Mouse (Mus musculus) frontal cortex, postnatal 25 days (tissue): ENCODE results near the gene Phykpl.
A peak's percentile ranks its signal among the peaks of the same experiment; 100 is the strongest.

Experiments used
- DNase-seq, 2 experiments: peaks; one replicate each; pipeline ENCODE4 v3.0.0; 2022; ENCODE audit warnings: low spot score in 2 of 2

Phykpl gene

DNA sequence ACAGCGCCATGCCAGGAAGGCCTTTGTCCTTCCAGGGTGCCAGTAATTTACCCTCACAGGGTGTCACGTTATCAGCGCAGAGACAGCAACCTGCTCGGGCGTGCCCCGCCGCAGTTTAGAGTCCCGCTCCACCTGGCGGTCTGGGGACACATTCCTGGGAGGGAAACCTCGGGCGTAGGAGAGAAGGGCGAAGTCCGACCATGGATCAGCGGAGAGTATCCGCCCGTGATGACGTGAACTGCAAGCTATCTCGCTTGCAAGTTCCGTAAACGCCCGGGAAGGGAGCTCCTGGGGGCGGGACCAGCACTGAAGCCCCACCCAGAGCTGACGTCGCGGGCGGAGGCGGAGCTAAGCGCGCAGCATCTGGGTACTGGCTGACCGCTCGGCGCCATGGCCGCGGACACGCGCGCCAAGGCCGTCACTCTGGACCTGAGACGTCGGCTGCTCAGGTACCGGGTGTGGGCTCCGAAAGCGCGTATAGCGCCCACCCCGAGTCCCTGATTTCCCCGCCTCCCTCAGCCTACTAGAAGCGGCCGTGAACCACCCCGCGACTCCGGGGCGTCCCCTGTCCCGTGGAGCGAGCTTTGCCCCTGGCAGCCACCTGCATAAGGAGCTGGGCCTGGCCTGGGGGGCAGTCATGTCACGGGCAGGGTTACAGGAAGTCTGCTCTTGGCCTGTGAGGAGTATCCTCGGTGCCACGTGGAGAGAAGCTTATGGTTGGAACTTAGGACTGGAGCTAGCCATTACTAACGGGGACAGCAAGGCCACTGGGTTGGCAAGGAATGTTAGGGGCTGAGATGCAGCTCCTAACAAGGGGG, at the start of gene Phykpl:
Gene Phykpl, plus strand, starts transcription at position 327 of the 818 bp plus-strand sequence.
- DNase-seq: peak; percentile 87 to 88

DNA sequence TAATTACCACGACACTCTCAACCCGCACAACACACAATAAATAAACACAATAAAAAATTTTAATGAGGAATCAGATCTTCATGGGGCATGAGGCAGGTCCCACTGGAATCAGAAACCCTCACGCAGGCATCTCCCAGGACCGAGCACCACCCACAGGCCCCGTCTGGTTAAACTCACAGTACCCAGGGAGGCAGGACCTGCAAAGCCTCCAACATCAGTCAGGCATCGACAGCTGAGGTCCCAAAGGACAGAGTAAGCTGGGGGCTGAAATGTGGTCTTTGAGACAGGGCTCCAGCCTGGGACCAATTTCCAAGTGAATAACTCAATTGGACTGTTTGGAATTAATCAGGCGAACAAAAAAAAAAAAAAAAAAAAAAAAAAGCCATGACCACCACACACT, 46.2 kb upstream of the Phykpl start:
- DNase-seq: no peak

DNA sequence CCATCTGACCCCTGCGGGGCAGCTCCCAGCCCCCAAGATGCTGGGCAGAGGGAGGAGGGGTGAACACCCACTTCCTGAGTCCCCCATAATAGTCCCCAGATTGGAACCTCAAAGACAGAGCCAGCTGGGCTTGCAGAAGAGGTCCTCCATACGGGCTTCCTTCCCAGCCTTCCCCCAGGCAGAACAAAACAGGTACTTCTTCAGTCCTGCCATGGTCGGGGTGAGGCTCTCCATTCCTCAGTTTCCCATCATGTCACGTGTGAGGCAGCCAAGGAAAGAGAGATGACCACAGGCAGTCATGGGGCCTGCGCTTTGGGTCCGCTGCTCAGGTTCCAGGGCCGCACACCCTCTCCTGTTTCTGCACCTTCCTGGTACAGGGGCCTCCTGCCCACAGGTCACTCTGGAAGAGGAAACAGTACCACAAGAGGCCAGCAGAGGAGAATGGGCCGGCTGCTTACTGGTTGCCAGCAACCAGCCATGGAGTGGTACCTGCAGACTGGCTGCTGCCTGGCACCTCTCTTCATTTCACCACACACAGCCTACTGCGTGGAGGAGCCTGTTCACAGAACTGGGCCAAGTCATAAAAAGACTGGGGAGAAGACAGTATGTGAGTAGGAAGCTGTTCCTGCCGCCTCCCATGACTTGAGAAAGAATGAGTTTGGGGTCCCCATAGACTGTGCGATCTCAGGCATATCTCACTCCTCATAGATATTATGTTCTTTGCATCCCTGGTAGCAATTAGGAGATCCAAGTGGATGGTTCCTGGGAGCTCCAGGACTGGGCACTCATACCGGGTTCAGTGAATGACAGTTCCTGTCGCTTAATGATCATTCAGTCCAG, 45.4 kb upstream of the Phykpl start:
- DNase-seq: no peak

DNA sequence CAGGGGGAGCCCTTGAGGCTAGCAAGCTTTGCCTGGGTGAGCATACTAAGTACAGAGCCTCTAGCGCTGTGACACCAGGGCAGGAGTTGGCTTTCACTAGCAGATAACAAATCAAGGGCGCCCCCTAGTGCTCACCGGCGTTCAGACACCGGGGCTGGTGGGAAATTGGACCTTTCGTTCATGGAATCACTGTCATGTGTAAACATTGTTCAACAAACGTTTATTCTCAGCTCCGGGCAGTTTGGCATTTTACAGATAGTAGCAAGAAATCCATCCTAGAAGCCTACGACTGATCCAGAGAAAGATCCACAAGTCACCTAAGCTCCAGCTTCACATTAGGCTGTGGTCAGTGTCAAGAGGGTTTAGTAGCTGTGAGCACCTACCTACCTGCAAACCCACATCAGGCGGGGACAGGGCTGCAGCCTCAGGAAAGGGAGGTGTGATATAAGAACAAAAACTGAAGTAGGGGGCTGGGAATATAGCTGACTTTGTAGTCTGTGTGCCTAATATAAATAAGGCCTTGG, 44.7 kb upstream of the Phykpl start:
- peak; percentile 96 to 97 for DNase-seq

DNA sequence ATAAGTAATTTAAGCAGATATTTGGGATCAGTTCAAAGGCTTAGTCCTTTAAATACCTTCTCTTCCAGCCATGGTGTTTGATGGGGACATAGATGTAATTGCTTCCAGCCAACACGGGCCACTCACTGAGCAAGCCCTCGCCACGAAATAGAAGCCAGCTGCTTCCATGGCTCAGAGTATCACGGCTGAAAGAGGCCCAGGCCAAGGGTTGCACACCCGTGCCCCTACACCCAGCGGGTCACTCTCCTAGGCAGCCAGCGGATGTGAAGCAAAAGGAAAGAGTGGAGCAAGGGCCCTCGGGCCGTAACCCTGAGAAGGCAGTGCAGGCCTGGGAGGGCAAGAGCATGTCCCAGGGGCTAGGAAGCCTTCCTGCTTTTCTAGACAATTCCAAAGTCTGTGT, 42.1 kb upstream of the Phykpl start:
- no peak for DNase-seq

DNA sequence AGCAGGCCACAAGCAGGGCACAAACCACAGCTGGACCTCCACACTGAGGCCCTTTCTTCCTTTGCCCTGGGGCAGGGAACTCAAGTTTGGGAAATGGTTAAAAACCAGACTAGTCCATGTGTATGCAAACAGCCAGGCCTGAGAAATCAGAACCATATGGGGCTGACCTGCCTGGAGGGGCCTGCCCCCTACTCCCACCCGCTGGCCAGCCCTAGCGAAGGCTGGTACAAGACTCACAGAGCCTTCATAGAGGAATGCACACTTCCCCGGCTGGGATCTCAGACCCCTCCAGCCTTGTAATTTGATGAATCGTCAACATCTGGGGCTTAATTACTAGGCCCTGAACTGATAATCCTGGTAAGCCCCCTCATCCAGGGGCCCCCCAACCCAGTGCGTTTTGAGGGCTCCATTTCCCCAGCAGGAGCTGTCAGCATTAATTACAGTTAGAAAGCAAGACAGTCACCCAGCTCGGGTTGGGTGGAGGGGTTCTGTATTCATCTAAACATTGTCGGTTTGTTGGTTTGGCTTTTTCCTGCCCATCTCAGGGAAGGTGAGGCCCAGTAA, 41.0 kb upstream of the Phykpl start:
- DNase-seq: no peak

DNA sequence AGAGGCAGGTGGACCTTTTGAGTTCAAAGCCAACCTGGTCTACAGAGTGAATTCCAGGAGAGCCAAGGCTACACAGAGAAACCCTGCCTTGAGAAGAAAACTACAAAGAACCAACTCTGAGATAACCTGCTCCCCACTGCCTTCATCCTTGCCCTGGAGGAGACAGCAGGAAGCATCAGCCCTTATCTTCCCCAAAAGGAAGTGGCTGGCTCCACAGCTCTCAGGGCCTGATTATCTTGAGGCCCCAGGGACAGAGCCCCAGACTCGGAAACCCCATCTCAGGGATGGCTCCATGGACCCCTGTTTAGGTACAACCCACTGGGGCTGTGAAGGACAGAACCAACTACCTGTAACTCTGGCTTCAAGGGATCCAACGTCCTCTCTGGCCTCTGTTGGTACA, 40.1 kb upstream of the Phykpl start:
- DNase-seq: no peak

DNA sequence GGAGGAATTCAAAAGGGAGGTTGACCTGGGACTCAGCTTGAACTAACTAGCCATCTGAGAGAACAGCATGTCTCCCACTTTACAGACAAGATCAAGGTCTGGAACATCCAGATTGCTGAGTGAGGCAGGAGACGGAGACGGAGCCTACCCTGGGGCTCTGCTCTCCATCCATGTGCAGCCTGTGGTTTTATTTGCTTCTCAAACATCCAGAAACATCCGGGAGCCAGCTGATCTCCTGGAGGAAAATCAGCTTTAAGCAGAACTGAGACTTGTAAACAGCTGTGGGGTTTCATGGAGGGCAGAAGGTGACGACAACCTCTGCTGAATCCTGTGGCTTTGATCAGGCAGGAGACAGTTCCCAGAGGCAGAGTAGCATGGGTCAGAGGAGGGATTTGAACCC, 38.7 kb upstream of the Phykpl start:
- no peak for DNase-seq

DNA sequence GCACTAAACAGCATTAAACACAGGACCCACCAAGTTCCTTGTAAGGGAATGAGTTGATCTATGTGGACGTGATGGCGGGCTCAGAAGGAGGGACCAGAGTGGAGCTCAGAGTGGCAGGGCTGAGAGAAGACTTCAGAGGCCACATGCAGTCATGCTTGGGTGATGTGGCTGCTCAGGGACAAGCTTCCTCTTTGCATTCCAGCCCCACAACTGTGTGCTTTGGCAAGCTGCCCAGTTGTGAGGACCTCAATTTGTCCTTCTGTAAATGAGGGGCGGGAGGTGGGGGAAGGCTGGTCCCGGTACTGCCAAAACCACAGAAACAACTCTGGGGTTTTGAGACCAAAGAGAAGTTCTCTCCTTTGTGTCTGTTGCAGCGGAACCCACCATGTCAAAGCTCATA, 33.3 kb upstream of the Phykpl start:
- no peak for DNase-seq

DNA sequence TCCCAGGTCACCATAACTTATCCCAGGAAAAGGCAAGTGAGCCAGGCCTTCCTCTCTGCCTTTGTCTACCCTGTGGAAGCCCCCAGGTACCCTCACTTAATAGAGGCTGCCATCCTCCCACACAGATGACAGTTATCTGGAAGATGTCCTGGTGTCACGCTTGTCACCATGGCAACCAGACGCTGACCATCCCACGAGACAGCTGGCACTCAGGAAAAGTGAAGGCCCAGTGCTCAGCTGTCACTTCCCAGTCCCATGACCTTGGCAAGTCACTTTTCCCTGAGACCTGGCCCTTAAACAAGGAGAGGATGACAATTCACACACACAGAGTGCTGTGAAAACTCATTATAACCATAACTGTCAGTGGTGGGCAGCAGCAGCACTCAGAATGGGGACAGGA, 32.5 kb upstream of the Phykpl start:
- no peak for DNase-seq

DNA sequence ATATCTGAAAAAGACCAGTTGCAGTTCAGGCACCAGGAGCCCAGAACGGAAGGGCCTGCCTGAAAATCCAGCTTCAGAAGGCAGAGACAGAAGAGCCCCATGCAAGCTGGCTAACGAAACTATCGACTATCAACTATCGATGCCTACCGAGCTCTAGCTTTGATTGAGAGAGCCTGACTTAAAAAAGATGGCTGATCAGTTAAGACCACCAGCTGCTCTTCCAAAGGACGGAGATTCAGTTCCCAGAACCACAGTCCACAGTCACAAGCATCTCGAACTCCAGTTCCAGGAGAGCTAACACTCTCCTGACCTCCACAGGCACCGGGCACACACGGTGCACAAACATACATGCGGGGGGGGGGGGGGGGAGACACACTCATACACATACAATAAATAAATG, 30.0 kb upstream of the Phykpl start:
- DNase-seq: no peak

DNA sequence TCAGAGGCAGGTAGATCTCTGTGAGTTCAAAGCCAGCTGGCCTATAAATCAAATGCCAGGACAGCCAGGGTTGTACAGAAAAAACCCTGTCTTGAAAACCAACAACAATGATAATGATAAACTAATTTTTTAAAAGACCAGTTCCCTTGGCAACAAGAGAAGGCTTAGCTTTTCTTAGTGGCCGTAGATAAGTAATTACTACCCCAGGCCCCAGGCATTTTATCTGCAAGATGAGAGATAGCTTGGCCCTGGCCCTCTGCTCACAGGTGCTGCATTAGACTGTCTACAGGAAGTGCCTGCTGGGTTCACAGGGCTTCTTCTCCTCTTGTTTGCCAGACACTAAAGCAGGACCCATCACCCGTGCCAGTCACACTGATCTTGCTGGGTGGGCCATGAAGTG, 29.5 kb upstream of the Phykpl start:
- no peak for DNase-seq

DNA sequence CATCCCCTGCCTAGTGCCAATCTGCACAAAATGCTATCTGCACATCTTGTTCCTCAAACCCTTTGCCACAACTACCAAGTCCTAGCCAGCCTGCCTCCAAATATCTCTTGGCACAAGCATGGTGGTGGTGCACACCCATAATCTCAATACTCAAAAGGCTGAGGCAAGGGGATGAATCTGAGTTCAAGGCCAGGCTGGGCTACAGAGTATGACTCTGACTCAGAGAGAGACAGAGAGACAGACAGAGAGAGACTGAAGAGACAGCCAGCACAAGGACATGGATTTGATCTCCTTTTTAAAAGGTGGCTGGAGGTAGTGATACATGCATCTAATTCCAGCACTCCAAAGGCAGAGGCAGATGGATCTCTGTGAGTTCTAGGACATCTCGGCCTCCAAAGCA, 21.3 kb upstream of the Phykpl start:
- no peak for DNase-seq

DNA sequence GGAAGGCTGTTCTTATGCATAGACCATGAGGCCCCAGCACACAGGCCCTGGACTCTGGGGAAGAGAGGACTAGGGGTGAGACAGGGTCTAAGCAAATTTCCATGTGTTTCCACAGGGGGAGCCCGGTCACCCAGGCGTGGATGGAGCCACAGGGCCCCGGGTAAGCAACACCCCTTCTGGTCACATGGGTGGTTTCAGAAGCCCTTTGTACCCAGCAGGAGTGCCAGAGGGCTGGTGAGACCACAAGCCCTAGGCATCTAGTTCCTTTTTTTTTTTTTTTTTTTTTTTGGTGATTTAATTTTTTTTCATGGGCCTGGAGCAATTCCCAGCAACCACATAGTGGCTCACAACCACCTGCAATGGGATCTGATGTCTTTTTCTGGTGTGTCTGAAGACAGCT, 19.5 kb upstream of the Phykpl start:
- DNase-seq: no peak

DNA sequence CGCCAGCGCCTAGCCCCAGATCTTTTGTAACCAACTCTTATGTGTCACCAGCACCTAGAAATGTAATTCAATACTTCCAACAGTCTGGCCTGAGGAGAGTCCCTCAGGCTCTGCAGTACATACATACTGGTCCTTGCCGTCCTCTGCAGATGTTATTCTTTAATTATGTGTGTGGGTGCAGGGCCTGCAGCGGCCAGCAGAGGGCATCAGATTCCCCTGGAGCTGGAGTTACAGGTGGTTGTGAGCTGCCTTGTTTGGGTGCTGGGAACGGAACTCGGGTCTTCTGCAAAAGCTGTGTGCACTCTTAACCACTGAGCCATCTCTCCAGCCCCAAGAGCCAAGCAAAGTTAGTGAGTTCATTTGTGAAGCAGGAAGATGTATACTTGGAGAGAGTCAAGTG, 18.6 kb upstream of the Phykpl start:
- DNase-seq: no peak

DNA sequence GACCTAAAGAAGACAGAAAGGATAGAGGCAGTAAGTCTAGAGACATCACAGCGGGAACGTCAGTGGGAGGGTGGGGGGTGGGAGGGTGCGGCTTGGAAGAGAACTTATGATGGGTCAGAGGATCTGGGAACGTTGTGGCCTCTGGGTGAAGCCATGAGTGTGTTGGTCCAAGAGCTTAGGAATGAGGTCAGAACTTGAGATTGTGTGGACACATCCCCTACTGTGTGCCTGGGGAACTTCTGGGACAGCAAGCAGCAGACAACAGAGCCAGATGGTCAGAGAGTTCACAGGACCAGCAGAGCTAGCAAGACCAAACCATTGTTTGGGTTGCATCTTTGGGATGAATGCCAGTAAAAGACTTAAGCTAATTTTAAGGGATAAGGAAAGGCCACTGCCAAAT, 15.8 kb upstream of the Phykpl start:
- DNase-seq: no peak

DNA sequence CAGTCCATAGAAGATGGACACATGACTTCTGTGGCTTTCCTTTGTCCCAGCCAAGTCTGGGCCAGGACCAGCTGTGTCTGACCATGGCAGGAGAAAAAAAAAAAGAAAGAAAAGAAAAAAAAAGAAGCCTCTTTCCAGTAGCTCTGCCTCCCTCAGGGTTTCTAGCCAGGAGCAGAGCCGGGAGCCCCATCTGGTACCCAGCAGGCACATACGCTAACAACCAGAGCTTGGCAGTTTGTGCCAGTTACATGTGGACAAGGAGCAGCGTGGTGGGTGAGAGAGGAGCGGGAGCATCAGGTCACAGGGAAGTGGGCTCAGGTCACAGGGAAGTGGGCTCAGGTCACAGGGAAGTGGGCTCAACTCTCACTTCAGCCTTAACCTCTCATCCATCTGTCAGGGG, 8.1 kb upstream of the Phykpl start:
- no peak for DNase-seq

DNA sequence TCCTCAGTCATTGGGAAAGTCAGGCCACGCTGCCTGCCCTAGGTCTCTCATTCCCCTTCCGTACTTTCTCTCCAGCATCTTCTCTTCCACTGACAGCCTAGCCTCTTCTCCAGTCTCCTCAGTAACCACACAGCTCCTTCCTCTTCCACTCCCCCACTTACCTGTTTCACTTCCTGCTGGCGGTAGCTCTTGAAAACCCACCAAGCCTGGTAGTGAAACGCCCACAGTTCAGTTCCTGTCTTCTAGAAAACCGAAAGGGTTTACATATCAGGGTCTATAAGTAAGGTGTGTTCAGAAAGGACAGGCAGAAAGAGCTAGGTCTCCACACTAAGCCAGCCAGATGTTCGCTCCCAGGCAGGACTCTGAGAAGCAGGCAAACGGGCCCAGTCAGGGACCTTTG, 7.0 kb upstream of the Phykpl start:
- no peak for DNase-seq

DNA sequence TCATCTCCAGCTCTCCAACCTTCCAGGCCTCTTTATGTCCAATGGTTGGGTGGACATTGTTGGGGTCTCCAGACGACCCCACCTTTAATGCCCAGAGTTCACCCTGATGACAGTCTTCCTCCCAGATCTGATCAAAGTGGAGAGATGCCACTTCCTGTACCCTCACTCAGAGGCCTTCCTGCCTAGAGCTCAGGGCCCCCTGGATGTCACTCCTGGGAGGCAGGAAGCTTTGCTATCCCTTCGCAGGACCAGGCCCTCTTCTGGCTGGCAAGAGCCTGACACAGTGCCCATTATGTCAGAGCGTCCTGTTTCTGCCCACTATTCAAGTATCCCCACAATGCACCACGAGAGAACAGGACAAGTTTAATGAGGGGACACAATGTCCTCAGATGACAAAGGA, 5.5 kb upstream of the Phykpl start:
- DNase-seq: no peak

DNA sequence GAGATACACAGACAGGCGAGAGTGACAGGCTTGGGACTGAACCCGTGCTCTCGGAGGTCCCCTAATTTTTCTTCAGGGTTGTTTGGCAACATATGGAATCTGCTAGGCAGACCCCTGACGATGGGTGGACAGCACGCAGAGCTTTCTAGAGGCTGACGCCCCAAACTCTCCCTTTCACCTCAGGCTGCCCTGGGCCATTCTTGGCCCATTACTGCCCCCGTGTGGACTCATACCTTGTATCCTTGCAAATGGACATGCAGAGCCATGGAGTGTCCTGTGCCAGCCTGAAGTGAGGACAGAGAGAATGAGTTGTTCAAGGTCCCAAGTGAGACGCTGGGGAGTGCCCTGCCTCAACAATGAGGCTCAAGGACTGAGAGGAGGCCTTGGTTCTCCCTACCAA, 1.8 kb upstream of the Phykpl start:
- DNase-seq: peak in 1 of 2 experiments; percentile 30

DNA sequence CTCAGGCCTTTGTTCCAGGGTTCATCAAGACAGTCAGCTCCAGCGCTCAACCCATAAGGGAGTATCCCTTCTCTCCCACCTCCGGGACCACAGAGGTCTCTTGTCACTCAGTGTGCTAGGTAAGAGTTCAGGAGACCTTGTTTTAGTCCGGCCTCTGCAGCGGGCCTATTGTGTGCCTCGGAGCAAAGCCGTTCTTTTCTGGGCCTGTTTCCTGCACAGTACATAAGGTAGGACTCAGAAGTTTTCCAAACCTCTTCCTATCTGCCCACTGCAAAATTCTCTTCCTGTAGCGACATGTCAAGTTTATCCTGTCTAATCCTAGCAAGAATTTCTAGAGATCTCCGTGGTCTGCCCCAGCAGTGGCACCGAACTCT, 513 bp upstream of the Phykpl start:
- DNase-seq: no peak

DNA sequence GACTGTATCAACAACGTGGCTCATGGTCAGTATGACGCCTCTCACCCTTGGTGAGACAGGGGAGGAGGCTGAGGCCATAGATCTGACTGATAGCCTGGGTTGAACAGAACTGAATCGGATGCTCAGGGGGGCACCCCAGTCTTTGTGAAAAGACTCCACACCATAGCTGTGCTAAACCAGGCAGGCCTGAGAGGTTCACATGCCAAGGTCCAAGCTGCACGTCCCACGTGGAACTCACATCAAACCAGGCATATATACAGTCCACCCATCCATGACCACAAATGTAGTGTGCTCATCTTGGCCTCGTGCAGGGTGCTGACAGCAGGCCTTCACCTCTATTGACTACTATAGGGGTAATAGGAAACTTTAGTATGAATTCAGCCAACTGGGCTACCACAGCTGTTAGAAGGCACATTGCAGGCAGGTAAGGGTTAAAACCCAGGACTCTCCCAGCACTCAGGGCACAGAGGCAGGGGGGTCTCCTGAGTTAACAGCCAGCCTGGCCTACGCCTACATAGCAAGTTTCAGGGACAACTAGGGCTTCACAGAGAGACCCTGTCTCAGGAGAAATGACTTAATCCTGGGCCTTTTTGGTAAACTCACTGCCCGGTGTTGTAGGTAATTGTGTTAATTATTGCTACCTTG, 1.2 kb downstream of the Phykpl start:
- no peak for DNase-seq
